Mouse (Mus musculus) adrenal gland, postnatal 14 days (tissue): Measurements from ENCODE around the gene Gm20388. TPM values are rescaled to one million over a fixed set of nuclear protein-coding genes. Genes with fewer than 3 reads are reported as not detected.

Experiments used
- DNase-seq: peaks from one replicate; pipeline ENCODE4 v3.0.0; 2021; ENCODE audit warnings: mixed read lengths
- total RNA-seq: library from RNA; stranded (reverse); gene quantifications from 2 replicates; pipeline ENCODE4 v1.2.3, GENCODE M21; 2021

Gene Gm20388
- total RNA-seq, 1 experiment from 2014 or later = 17.6 TPM

- no peak for DNase-seq
Measured at GRCm38 (mm10) chr8:120124836-120125389, 214.3 kb downstream of the Gm20388 start.

GRCm38 (mm10) chr8:120126357-120127161, 215.9 kb downstream of the Gm20388 start:
- DNase-seq = peak; percentile 65

DNA sequence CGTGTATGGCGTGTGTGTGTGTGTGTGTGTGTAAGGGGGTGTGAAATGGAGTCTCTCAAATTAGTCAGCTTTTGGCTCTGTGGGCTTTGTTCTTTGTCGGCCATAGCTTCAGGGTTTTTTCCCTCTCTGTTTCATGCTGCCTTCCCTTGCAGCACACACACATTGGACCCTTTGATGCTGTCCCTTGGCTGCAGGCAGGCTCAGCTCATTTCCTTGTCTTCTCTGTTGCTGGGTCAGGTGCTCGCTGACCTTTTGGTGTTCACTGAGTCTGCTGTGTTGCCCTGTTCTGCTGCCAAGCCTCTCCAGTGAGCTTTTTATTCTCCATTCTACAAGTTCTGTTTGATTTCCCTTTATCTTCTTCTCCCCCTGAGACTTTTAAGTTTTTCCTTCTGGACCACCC, 218.9 kb downstream of the Gm20388 start:
- no peak for DNase-seq

GRCm38 (mm10) chr8:120131158-120131557, 220.5 kb downstream of the Gm20388 start:
- no peak for DNase-seq

- DNase-seq = peak; percentile 58
Measured at GRCm38 (mm10) chr8:120133169-120133568, 222.5 kb downstream of the Gm20388 start.

- DNase-seq = no peak
Measured at GRCm38 (mm10) chr8:120135687-120136086, 225.0 kb downstream of the Gm20388 start.

DNA sequence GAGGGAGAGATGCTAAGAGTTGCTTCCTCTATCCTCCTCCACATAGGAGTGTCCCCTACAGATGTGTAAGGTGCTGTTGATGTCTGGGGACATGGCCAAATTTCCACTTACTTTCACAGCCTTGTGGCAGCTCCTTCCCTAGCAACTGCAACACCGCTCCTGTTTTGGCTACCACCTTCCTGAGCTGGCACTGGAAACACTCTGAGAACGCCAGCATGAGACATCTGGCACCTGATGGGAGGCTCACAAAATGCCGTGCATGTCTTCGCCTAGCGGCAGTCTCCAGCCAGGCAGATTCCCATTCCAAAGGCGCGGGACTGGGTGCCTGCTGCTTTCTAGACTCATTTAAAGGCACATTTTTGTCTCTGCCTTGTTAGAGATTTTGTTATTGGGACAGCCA, 226.0 kb downstream of the Gm20388 start:
- DNase-seq = no peak

DNA sequence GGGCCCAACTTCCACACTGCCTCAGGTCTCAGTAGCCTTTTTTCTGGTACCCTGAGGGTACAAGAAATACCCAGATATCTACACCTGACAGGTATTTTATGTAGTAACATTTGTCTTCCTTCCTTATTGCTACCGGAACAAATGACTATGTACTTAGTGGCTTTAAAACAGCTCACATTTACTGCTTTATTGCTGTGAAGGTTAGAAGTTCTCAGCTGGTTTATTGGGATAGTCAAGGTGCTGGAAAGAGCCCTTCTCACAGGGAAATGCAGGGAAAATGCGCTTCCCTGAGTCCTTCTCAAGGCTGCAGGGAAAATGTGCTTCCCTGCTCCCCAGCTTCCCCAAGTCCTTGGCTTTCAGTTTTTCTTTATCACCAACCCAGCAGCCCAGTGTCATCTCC, 228.3 kb downstream of the Gm20388 start:
- no peak for DNase-seq

DNA sequence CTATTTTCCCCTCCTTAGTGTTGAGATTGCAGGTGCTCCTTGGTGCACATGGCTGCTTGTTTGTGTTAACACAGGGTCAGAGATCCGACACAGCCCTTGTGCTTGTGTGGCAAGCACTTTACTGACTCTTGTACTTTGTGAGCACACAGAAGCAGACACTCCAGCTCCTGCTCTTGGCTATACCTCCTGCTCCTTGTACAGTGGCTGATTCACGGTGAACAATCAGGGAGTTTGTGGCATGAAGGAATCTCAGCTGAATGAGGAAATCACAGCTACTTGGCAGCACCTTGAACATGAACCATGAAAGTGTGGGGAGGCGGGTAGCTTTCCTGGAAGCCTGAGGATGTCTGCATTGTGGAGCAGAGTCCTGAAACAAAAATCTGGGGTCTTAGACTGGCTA, 230.1 kb downstream of the Gm20388 start:
- DNase-seq = no peak

GRCm38 (mm10) chr8:120143911-120144651, 233.4 kb downstream of the Gm20388 start:
- peak; percentile 81 for DNase-seq

DNA sequence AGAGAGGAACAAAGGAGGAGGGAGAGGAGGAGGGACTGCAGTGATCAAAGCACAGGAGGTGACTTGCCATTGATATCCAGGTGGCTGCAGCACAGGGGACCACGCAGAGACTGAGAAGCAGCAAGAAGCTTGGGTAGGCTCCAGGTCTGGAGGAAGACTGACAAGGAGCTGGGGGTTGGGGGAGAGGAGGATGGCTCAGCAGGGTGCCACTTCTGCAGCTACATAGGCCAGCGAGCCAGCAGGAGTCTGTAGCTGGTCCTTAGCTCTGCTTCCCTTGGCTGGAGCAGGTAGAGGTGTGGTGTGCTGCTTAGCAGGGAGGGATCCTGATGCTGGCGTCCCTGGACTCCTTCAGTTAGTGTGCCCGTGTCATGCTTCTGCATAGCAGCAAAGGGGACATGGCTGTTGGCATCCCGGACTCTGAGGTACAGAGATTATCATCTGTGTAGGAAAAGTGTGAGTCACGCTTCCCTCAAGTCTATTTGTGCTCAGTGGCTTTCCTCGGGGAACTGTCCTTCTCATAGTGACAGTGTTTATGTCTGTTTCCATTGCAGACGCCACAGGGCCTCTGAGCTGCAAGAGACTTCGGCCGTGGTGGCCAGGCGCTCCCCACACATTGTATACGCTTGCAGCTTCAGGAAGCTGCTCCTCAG, 234.1 kb downstream of the Gm20388 start:
- no peak for DNase-seq

- DNase-seq = no peak
Measured at GRCm38 (mm10) chr8:120146051-120146450, 235.4 kb downstream of the Gm20388 start.

DNA sequence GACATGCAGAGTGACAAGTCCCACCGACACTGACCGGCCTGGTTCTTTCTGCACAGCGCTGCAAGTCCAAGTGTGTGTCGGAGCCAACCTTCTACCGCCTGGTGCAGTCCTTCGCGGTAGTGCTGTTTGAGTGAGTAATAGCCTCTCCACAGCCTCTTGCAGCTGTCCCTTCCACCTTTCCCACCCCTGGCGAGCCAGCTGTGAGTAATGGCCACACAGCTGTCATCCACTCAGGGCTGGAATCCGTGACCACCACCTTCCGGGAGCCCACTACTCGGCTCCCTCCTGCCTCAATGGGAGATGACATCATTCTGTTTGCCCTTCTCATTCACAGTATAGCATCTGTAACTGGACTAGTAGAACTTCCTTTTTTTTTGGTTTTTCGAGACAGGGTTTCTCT, 239.4 kb downstream of the Gm20388 start:
- no peak for DNase-seq

DNA sequence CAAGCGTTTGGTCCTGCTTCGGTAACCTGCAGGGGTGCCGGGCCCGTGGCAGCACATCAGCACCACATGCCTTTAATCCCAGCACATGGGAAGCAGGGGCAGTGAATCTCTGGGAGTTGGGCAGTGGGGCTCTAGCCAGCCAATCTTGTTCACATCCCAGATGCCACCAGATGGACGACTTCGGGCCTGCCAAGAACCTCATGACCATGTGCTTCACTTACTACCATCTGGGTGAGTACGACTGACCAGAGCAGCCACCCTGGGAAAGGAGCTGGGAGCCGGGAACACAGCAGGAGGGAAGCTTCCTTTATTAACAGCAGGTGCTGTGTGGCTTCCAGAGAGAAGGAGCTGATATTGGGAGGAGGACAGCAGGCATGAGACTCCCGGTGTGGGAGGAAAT, 240.5 kb downstream of the Gm20388 start:
- DNase-seq = no peak

DNA sequence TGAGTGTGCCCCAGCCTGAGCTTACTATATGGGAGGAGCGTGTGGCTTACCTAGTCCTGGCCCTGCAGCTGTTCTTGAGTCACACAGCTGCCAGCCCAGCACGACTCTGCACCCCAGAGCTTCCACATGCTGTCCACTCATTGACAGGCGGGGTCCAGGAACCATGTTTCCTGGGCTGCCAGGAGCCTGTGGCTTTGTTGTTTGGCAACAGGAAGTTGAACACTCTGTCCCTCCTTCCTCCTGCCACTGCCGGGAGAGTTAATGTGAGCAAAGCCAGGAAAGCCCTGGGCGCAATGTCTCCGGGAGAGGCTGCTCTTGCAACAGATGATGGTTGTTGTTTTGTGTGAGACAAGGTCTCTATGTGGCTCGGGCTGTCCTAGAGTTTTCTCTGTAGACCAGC, 242.0 kb downstream of the Gm20388 start:
- DNase-seq = peak; percentile 74

DNA sequence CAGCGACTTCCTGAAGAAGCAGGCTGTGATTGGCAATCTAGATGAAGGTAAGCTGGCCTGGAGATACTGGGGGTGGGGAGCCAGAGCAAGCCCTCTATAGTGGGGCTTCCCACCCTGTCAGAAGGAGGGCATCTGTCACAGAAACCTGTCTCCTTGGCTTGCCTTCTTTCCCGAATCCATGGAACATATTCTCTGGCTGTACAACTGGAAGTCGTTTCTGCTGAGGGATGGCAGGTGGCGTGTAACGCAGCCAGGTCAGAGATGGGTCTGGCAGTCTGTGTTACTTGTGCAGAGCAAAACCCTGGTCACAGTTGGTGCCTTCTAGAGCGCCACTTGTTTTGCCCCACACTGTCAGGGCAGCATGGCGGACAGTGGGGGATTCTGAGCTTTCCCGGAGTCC, 249.7 kb downstream of the Gm20388 start:
- DNase-seq = no peak

DNA sequence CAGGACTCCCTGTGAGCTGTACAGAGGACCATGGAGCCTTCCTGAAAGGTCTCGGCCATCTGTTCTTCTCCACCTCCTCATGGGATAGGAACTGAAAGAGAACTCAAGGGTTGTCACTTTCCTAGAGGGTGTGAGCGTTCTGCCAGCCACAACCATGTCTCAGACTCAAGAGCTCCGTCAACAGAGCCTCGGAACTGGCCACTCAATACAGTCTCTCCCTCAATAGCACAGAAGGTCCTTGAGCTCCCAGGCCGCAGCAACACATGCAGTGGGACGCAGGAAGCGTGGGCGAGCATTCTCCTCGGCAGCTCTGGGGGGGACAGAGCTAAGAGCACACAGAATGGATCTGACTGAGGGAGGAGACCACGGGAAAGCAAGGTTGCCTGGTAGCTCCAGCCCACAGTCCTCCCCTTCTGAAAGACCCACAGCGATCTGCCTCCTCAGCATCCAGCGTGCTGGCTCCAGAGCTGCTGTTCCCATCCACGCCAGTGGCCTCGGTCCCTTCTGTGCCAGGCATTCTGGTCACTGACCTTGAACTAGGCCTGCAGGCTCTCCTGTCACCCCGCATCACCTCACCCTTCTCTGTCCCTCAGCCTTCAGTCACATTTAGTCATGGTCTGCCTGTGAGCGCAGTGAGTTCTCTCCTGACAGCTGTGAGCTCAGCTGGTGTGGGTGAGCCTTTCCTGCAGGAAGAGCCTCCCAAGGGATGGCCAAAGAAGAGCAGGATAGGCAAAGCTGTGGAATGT, 251.2 kb downstream of the Gm20388 start:
- DNase-seq = peak; percentile 75

DNA sequence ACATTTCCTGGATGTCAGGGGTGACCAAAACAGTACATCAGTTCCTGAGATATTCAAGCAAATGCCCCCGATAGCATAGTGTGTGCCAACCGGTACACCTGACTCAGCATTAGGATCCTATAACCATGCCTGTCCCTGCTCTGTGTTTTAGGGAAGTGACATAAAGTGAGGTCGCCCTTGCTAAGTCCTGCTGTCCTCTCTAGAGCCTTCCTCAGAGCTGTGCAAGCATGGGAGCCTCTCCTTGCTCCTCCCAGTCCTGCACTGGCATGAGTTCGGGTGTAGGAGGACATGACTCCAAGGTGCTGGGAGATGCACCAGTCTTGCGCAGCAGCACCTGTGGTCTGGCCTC, 251.7 kb downstream of the Gm20388 start:
- DNase-seq = no peak

GRCm38 (mm10) chr8:120163376-120163775, 252.7 kb downstream of the Gm20388 start:
- DNase-seq = no peak

DNA sequence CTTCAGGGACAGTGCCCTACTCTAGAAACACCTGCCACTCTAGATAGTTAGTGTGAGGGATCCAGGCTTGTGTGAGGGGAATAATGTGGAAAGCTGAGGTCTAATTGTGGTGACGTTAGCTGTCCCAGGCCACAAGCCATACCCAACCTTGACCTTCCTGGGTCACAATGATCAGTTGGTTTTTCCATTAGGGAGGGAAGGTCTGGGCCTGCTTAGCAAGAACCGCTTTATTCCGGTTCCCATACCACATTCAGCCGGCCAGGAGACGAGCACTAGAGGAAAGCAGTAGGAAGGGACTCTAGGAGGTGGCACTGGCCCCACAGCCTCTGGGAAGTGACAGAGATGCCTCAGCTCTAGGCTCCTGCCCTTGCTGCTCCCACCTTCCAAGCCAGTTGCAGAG, 253.4 kb downstream of the Gm20388 start:
- DNase-seq = no peak

DNA sequence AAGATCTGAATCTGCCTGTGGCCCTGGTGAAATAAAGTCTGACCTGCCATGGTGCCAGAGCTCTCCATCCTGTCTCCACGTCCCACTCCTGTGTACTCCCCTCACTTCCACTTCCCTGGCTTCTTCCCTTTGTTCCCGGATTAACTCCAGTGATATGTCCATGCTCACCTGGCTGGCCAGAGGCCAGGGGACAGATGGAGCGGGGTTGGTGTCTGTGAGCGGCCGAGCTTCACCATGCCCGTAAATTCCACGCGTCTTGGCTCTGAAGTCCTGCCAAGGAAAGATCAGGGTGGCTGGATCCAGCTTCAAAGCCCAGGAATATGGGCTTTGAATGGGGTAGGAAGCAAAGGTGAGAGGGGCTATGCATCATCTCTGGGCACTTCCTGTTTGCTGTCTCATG, 256.5 kb downstream of the Gm20388 start:
- no peak for DNase-seq

DNA sequence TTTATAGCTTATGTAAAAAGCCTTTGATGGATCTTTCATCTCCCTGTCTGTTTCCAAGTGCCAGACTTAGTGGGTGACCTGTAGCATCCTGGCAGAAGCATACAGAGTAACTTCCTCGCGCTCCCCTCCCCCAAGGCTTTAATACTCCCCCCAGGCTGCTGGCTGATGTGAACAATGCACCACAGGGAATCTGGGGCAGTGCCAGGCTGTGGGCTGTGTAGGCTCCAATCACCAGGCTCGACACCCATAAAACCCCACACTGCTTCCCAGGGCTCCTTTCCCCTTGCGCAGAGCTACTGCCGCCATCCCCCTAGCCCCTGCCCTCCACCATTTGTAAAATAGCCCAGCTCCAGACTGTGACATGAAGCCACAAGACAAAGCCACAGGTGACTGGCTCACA, 257.2 kb downstream of the Gm20388 start:
- DNase-seq = no peak
